Mouse (Mus musculus) erythroblast, embryonic 14.5 days (primary cell): ENCODE results near the gene Nav2. TPM values are rescaled to one million over a fixed set of nuclear protein-coding genes. Genes with fewer than 3 reads are reported as not detected.

Source experiments
- H3K27me3 ChIP-seq: 2 replicates; pipeline ENCODE4 v1.6.1; 2012; ENCODE audit warnings: inconsistent platforms; ENCODE audit not compliant: control insufficient read depth
- H3K36me3 ChIP-seq: 2 replicates; pipeline ENCODE4 v1.6.1; 2012; ENCODE audit warnings: mild to moderate bottlenecking, inconsistent platforms; ENCODE audit not compliant: control insufficient read depth
- H3K4me1 ChIP-seq: 2 replicates; pipeline ENCODE4 v1.6.1; 2012; ENCODE audit warnings: inconsistent platforms; ENCODE audit not compliant: control insufficient read depth
- H3K4me3 ChIP-seq: replicated peaks from 2 replicates; pipeline ENCODE3; 2012; ENCODE audit warnings: moderate library complexity, mild to moderate bottlenecking, inconsistent platforms
- H3K9me3 ChIP-seq: 2 replicates; pipeline ENCODE4 v1.6.1; 2012; ENCODE audit warnings: low read length, inconsistent platforms, mixed read lengths; ENCODE audit not compliant: control insufficient read depth
- GATA1 ChIP-seq: IDR thresholded peaks from 2 replicates; pipeline ENCODE4 v1.6.1; 2012; ENCODE audit warnings: low read length, inconsistent platforms, mixed read lengths
- TAL1 ChIP-seq: IDR thresholded peaks from 3 replicates; pipeline ENCODE4 v1.6.1; 2012; ENCODE audit warnings: low read length, inconsistent platforms, mixed read lengths
- polyA plus RNA-seq: library from polyadenylated mRNA; stranded (reverse); fragments of >175 nt; gene quantifications from 2 replicates; pipeline ENCODE4 v1.2.3, GENCODE M21; 2012

Gene Nav2
- polyA plus RNA-seq, 1 experiment = 0.11 TPM

- H3K27me3 ChIP-seq = peaks cover 31% of the 10 kb centered on the region
- H3K36me3 ChIP-seq = no peaks in the 10 kb centered on the region
- H3K9me3 ChIP-seq = no peaks in the 10 kb centered on the region
- no peak for TF ChIP-seq GATA1
- TF ChIP-seq TAL1 = no peak
- no peak overlapping the region for H3K4me3 ChIP-seq
- peaks cover 10% of the 10 kb centered on the region for H3K4me1 ChIP-seq
Measured at GRCm38 (mm10) chr7:49341151-49341918, 432.8 kb downstream of the Nav2 start.

GRCm38 (mm10) chr7:49341919-49342529 is 433.5 kb downstream of the Nav2 start:
- TF ChIP-seq TAL1 = no peak
- no peak for TF ChIP-seq GATA1
- H3K9me3 ChIP-seq = no peaks in the 10 kb centered on the region
- no peaks in the 10 kb centered on the region for H3K36me3 ChIP-seq
- peaks cover 34% of the 10 kb centered on the region for H3K27me3 ChIP-seq
- H3K4me3 ChIP-seq = no peak overlapping the region
- peaks cover 9% of the 10 kb centered on the region for H3K4me1 ChIP-seq

DNA sequence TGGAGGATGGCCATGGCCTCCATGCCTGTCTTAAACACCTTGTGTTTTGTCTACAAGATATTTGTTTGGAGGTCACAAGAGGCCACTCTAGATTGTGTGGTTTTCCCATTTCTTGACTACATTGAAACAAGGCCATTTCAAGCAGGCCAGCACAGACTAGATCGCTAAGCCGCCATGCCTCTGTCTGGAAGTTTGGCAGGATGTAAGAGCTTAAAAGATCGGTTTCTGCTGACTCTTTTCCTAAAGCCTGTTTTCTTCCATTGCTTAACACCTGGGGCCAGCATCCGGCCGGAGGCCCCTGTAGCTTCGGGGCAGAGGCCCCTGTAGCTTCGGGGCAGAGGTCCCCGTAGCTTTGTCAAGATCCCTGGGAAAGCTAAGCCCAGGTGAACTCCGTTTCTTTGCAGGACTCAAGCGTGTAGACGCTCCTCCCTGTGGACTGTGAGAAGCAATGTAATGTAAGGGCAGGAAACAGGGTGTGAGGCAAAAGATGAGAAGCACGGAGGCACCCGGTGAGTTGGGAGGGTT is 434.1 kb downstream of the Nav2 start:
- no peak for TF ChIP-seq GATA1
- TF ChIP-seq TAL1 = no peak
- no peaks in the 10 kb centered on the region for H3K9me3 ChIP-seq
- H3K4me1 ChIP-seq = peaks cover 9% of the 10 kb centered on the region
- H3K36me3 ChIP-seq = no peaks in the 10 kb centered on the region
- H3K4me3 ChIP-seq = no peak overlapping the region
- H3K27me3 ChIP-seq = peaks cover 37% of the 10 kb centered on the region

DNA sequence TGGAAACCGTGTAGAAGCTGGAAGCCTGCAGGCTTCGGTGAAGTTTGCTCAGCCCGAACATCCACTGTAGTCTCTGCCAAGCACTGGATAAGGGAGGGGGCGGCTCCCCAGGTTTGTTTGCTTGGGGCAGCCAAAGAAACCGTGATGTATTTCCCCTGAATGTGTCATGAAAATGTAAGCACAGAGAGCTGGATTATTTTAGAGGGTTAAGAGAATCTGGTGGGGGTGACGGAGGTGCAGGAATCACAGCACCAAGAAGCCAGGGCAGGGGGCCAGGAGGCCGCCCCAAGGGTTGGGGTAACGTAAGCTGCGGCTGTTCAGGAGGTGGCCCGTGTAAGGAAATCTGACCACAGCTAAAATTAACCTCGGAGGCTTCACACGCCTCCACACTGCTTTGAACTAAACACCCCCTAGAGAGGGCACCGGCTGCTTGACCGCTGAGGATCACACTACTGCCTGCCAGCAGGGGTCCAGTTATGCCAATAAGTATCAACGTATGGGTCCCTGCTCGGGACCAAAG is 434.6 kb downstream of the Nav2 start:
- TF ChIP-seq GATA1 (no peak), TAL1 (no peak)
- no peaks in the 10 kb centered on the region for H3K36me3 ChIP-seq
- H3K27me3 ChIP-seq = peaks cover 42% of the 10 kb centered on the region
- H3K9me3 ChIP-seq = no peaks in the 10 kb centered on the region
- peaks cover 9% of the 10 kb centered on the region for H3K4me1 ChIP-seq
- no peak overlapping the region for H3K4me3 ChIP-seq

DNA sequence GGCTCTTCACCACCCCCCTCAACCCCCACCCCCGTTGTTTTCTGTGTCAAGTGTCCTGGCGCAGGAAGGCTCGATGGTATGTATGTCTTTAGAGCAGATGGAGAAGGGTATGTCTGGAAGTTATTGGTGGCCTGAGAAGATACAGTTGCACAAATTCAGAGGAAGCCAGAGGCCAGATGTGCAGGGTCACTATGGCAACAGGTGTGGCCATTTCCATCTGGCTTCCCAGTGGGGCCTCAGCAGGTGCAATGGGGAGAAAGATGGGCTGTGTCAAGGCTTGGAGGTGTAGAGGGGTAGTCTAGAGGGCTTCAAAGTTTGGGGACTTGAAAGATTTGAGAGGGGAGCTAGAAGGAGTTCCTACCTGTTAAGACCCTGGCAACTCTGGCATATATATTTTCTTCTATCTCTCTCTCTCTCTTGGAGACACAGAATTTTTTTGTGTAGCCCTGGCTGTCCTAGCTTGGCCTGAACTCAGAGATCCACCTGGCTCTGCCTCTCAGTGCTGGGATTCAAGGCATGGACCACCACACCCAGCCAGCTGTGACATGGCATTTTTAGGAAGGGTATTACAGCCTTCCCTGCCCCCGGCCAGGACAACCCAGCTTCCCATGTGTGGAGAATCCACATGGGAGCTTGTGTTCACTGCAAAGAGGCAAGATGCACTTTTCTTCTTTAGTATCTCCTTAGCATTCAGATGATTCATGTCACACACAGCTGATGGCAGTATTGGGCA is 435.4 kb downstream of the Nav2 start:
- Histone ChIP-seq H3K4me1 (peaks cover 9% of the 10 kb centered on the region), H3K4me3 (no peak overlapping the region), H3K36me3 (no peaks in the 10 kb centered on the region), H3K9me3 (no peaks in the 10 kb centered on the region), H3K27me3 (peaks cover 42% of the 10 kb centered on the region)
- TF ChIP-seq TAL1 = no peak

DNA sequence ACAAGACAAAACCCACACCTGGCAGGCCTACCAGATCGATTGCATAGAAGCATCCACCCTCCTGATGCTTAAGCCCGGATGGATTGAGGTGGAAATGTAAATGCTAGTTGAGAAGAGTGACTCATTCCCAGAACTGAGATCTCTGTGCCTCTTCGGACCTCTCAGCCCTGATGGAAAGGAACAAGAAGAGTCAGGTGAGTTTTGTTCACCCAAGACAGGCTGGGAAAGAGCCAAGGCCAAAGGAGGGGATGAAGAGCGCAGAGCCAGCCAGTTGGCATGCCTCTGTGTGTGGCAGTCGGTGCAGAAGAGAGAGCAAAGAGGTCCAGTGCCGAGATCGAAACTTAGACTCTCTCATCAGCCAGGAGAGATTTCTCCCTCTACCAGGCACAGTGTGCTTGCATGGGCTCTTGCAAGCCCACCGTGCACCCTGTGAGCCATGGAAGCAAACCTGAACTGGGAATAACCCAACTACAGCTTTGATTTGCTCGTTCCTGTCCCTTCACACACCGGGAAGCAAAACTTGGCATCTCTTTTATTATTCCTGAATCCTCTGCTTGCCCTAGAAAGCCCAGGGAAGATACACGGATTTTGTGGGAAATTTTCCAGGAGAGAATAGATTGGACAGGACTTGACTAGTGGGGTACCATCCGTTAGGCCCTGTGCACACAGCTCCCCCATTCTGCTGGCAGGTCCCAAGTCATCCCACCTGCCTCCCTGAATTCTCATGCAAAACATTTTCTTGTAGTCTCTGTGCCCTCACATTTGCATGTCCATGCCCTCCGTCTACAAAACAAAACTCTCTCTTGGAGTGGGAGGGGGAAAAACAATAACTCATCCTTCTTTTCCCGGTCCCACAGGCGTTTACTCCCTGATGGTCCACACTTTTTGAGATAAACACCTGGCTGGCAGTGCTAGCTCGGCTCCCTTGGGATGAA is 439.1 kb downstream of the Nav2 start:
- Histone ChIP-seq H3K4me1 (peaks cover 29% of the 10 kb centered on the region), H3K27me3 (peaks cover 31% of the 10 kb centered on the region), H3K9me3 (no peaks in the 10 kb centered on the region), H3K4me3 (no peak overlapping the region), H3K36me3 (no peaks in the 10 kb centered on the region)
- no peak for TF ChIP-seq TAL1

- peaks cover 21% of the 10 kb centered on the region for H3K27me3 ChIP-seq
- no peak for TF ChIP-seq GATA1
- TF ChIP-seq TAL1 = no peak
- H3K36me3 ChIP-seq = no peaks in the 10 kb centered on the region
- H3K9me3 ChIP-seq = no peaks in the 10 kb centered on the region
- peaks cover 32% of the 10 kb centered on the region for H3K4me1 ChIP-seq
- H3K4me3 ChIP-seq = no peak overlapping the region
Measured at GRCm38 (mm10) chr7:49348636-49349035, 440.1 kb downstream of the Nav2 start.

DNA sequence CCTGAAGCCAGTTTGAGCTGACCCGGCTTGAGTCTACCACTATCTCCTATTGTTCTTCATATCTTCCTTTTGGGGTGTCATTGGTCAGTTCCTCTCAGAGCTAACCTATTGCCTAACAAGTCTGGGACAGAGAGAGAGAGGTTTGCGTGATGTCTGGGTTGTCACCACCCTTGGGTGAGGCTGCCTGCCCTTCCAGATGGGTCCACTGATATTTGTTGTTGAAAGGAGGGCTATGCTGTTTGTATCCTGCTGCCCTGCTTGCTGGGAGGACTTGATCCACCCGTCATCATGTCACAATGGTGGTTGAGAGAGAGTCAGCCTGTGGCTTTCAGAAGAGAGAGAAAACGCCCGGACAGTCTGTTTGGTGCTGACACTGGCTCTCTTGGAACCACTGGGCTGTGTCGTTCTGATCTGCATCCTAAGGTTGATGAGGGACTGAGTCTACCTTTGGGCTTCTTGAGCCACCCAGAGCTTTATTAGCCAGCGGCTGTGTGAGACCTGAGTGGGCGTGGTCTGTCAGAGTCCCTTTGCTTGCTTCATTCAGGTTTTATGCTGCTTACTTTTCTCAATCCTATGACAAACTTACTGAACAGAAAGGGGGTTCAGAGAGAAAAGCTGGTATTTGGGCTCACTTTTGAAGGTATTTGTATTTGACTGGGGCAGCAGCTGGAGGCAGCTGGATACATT is 441.9 kb downstream of the Nav2 start:
- Histone ChIP-seq H3K4me3 (peak overlapping the region; percentile 37), H3K27me3 (peaks cover 13% of the 10 kb centered on the region), H3K36me3 (no peaks in the 10 kb centered on the region), H3K9me3 (no peaks in the 10 kb centered on the region), H3K4me1 (peaks cover 24% of the 10 kb centered on the region)
- TF ChIP-seq TAL1 (no peak), GATA1 (no peak)
